Mouse (Mus musculus): Measurements from ENCODE around the gene Cwf19l1. TPM values are rescaled to one million over a fixed set of nuclear protein-coding genes. Genes with fewer than 3 reads are reported as not detected.

Cwf19l1 gene
- total and polyA plus RNA-seq, 2 experiments from 2014 or later: 9.8 to 16.0 TPM

GRCm38 (mm10) chr19:44161515-44161914, 25.8 kb upstream of the Cwf19l1 start:
- Histone ChIP-seq H3K9me3 (replicated peaks; ENCODE audit: control insufficient read depth, low read length) (no peaks in the 10 kb centered on the region), H3K4me2 (ENCODE audit: low read depth, low read length) (no peak overlapping the region), H3K36me3 (replicated peaks; ENCODE audit: control insufficient read depth, insufficient read depth, low read length) (no peaks in the 10 kb centered on the region), H3K27me3 (ENCODE audit: control insufficient read depth, insufficient read depth, low read length) (no peaks in the 10 kb centered on the region), H3K27ac (ENCODE audit: low read depth) (no peak overlapping the region), H3K9ac (replicated peaks; ENCODE audit: low read depth, low read length) (no peak overlapping the region), H3K4me3 (ENCODE audit: low read depth, low read length) (no peak overlapping the region), H3K4me1 (ENCODE audit: control insufficient read depth, insufficient read depth) (no peaks in the 10 kb centered on the region)
- WGBS: 5% methylated on average over 3 of the region's 3 CpGs
- peak; percentile 45 for DNase-seq (ENCODE audit: low spot score)
- TF ChIP-seq EP300 (IDR thresholded peaks at IDR 0.05; ENCODE audit: low read depth) (no peak), CTCF (IDR thresholded peaks at IDR 0.05; ENCODE audit: low read depth) (peak; percentile 56)
- no peak for ATAC-seq (ENCODE audit: insufficient read depth, low read depth)

GRCm38 (mm10) chr19:44159386-44159785, 23.7 kb upstream of the Cwf19l1 start:
- no peak for ATAC-seq (ENCODE audit: insufficient read depth, low read depth)
- no peak for TF ChIP-seq CTCF (IDR thresholded peaks at IDR 0.05; ENCODE audit: low read depth)
- no peak for TF ChIP-seq EP300 (IDR thresholded peaks at IDR 0.05; ENCODE audit: low read depth)
- no peak overlapping the region for H3K9ac ChIP-seq (replicated peaks; ENCODE audit: low read depth, low read length)

GRCm38 (mm10) chr19:44157005-44157404, 21.3 kb upstream of the Cwf19l1 start:
- Histone ChIP-seq H3K4me1 (ENCODE audit: control insufficient read depth, insufficient read depth) (no peaks in the 10 kb centered on the region), H3K4me2 (ENCODE audit: low read depth, low read length) (no peak overlapping the region), H3K4me3 (ENCODE audit: low read depth, low read length) (no peak overlapping the region), H3K9me3 (replicated peaks; ENCODE audit: control insufficient read depth, low read length) (no peaks in the 10 kb centered on the region), H3K9ac (replicated peaks; ENCODE audit: low read depth, low read length) (no peak overlapping the region), H3K36me3 (replicated peaks; ENCODE audit: control insufficient read depth, insufficient read depth, low read length) (no peaks in the 10 kb centered on the region), H3K27me3 (ENCODE audit: control insufficient read depth, insufficient read depth, low read length) (no peaks in the 10 kb centered on the region; the same call in 1 of the 2 replicates), H3K27ac (ENCODE audit: low read depth) (no peak overlapping the region)
- 88% methylated on average over 10 of the region's 10 CpGs for WGBS
- TF ChIP-seq EP300 (IDR thresholded peaks at IDR 0.05; ENCODE audit: low read depth): no peak
- TF ChIP-seq CTCF (IDR thresholded peaks at IDR 0.05; ENCODE audit: low read depth): no peak
- DNase-seq (ENCODE audit: low spot score): no peak
- ATAC-seq (ENCODE audit: insufficient read depth, low read depth): no peak

More at GRCm38 (mm10) chr19:44159386-44159785, 23.7 kb upstream of the Cwf19l1 start:
- Histone ChIP-seq H3K36me3 (replicated peaks; ENCODE audit: control insufficient read depth, insufficient read depth, low read length) (no peaks in the 10 kb centered on the region), H3K27ac (ENCODE audit: low read depth) (no peak overlapping the region), H3K4me1 (ENCODE audit: control insufficient read depth, insufficient read depth) (no peaks in the 10 kb centered on the region), H3K4me2 (ENCODE audit: low read depth, low read length) (no peak overlapping the region), H3K27me3 (ENCODE audit: control insufficient read depth, insufficient read depth, low read length) (no peaks in the 10 kb centered on the region), H3K9me3 (replicated peaks; ENCODE audit: control insufficient read depth, low read length) (no peaks in the 10 kb centered on the region), H3K4me3 (ENCODE audit: low read depth, low read length) (no peak overlapping the region)
- 69% methylated on average over 3 of the region's 3 CpGs for WGBS
- no peak for DNase-seq (ENCODE audit: low spot score)

- DNase-seq (ENCODE audit: low spot score): no peak
- Histone ChIP-seq H3K27ac (ENCODE audit: low read depth) (no peak overlapping the region), H3K27me3 (ENCODE audit: control insufficient read depth, insufficient read depth, low read length) (peaks cover 5% of the 10 kb centered on the region; the same call in 1 of the 2 replicates), H3K36me3 (replicated peaks; ENCODE audit: control insufficient read depth, insufficient read depth, low read length) (no peaks in the 10 kb centered on the region), H3K4me2 (ENCODE audit: low read depth, low read length) (no peak overlapping the region), H3K4me1 (ENCODE audit: control insufficient read depth, insufficient read depth) (no peaks in the 10 kb centered on the region), H3K9me3 (replicated peaks; ENCODE audit: control insufficient read depth, low read length) (no peaks in the 10 kb centered on the region), H3K4me3 (ENCODE audit: low read depth, low read length) (no peak overlapping the region), H3K9ac (replicated peaks; ENCODE audit: low read depth, low read length) (no peak overlapping the region)
- 73% methylated on average over 5 of the region's 5 CpGs for WGBS
- TF ChIP-seq EP300 (IDR thresholded peaks at IDR 0.05; ENCODE audit: low read depth) (no peak), CTCF (IDR thresholded peaks at IDR 0.05; ENCODE audit: low read depth) (no peak)
- ATAC-seq (ENCODE audit: insufficient read depth, low read depth): no peak
Observed at GRCm38 (mm10) chr19:44153781-44154180, 18.1 kb upstream of the Cwf19l1 start.

GRCm38 (mm10) chr19:44148991-44149390, 13.3 kb upstream of the Cwf19l1 start:
- H3K4me3 ChIP-seq (ENCODE audit: low read depth, low read length): no peak overlapping the region
- DNase-seq (ENCODE audit: low spot score): no peak
- ATAC-seq (ENCODE audit: insufficient read depth, low read depth): no peak
- H3K9ac ChIP-seq (replicated peaks; ENCODE audit: low read depth, low read length): no peak overlapping the region
- no peak overlapping the region for H3K27ac ChIP-seq (ENCODE audit: low read depth)
- H3K27me3 ChIP-seq (ENCODE audit: control insufficient read depth, insufficient read depth, low read length): peaks cover 5% of the 10 kb centered on the region; the same call in 1 of the 2 replicates
- H3K4me1 ChIP-seq (ENCODE audit: control insufficient read depth, insufficient read depth): peaks cover 5% of the 10 kb centered on the region; the same call in 1 of the 2 replicates
- no peak for TF ChIP-seq EP300 (IDR thresholded peaks at IDR 0.05; ENCODE audit: low read depth)
- TF ChIP-seq CTCF (IDR thresholded peaks at IDR 0.05; ENCODE audit: low read depth): no peak
- 0 out of 2 replicates have a peak, but pooled peaks cover 7% of the 10 kb centered on the region for H3K36me3 ChIP-seq (replicated peaks; ENCODE audit: control insufficient read depth, insufficient read depth, low read length)
- no peaks in the 10 kb centered on the region for H3K9me3 ChIP-seq (replicated peaks; ENCODE audit: control insufficient read depth, low read length)
- 65% methylated on average over 2 of the region's 2 CpGs for WGBS
- no peak overlapping the region for H3K4me2 ChIP-seq (ENCODE audit: low read depth, low read length)

GRCm38 (mm10) chr19:44148345-44148744, 12.7 kb upstream of the Cwf19l1 start:
- WGBS: 24% methylated on average over 2 of the region's 2 CpGs
- TF ChIP-seq CTCF (IDR thresholded peaks at IDR 0.05; ENCODE audit: low read depth) (peak; percentile 14; the same call in 1 of the 2 replicates), EP300 (IDR thresholded peaks at IDR 0.05; ENCODE audit: low read depth) (no peak)
- no peak for DNase-seq (ENCODE audit: low spot score)

More at GRCm38 (mm10) chr19:44148345-44148744, 12.7 kb upstream of the Cwf19l1 start:
- H3K9me3 ChIP-seq (replicated peaks; ENCODE audit: control insufficient read depth, low read length): no peaks in the 10 kb centered on the region
- no peak overlapping the region for H3K9ac ChIP-seq (replicated peaks; ENCODE audit: low read depth, low read length)
- H3K4me1 ChIP-seq (ENCODE audit: control insufficient read depth, insufficient read depth): peaks cover 5% of the 10 kb centered on the region; the same call in 1 of the 2 replicates
- H3K4me2 ChIP-seq (ENCODE audit: low read depth, low read length): no peak overlapping the region
- ATAC-seq (ENCODE audit: insufficient read depth, low read depth): no peak
- no peak overlapping the region for H3K4me3 ChIP-seq (ENCODE audit: low read depth, low read length)
- peaks cover 5% of the 10 kb centered on the region; the same call in 1 of the 2 replicates for H3K27me3 ChIP-seq (ENCODE audit: control insufficient read depth, insufficient read depth, low read length)
- no peak overlapping the region for H3K27ac ChIP-seq (ENCODE audit: low read depth)
- H3K36me3 ChIP-seq (replicated peaks; ENCODE audit: control insufficient read depth, insufficient read depth, low read length): peaks cover 13% of the 10 kb centered on the region; the same call in 1 of the 2 replicates

Data from heart, postnatal 0 days (tissue).